Mouse (Mus musculus) inflammation-experienced regulatory T-cells, adult 6 months (primary cell): ENCODE data around the gene Rps17. TPM values are rescaled to one million over a fixed set of nuclear protein-coding genes. Genes with fewer than 3 reads are reported as not detected.

Source experiments
- ATAC-seq: one replicate; pipeline ENCODE4 v1.8.0; 2017
- polyA plus RNA-seq, 3 experiments: library from polyadenylated mRNA; unstranded; fragments of 100-300 nt; shearing (Covaris generic); gene quantifications; one replicate each; pipeline ENCODE4 v1.2.1; 2017

Rps17 gene
- polyA plus RNA-seq, 3 experiments from 2014 or later, result 985 to 1,426 (median 1,383) TPM

DNA sequence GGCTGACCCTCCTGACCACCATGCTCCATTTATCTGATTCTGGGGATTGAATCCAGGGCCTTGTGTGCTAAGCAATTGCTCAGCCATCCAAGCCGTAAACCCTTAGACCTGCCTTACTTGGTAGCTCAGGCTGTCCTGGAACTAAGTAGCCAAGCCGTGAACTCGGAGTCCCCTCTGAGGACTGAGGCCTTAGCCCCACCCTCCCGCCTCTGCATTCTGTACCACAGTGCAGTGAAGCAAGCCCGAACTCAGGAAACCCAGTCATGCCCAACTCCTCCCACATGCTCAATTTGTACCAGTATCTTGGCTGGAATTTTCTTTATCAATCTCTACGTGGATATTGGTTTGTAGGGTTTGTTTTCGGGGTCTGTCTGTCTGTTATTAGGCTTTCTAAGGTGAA, 13.2 kb downstream of the Rps17 start:
- ATAC-seq, result no peak

DNA sequence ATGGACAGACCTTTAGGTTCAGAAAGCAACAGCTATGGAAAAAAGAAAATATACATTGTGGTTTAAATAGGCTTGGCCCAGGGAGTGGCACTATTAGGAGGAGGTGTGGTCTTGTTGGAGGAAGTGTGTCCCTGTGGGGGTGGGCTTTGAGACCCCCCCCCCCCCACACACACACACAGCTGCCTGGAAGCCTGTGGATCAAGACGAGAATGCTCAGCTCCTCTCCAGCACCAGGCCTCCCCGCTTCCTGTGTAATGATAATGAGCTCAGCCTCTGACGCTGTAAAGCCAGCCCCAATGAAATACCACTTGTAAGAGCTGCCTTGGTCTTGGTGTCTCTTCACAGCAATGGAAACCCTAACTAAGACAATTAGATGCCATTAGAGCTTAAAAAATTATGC, 14.3 kb downstream of the Rps17 start:
- ATAC-seq, result no peak

DNA sequence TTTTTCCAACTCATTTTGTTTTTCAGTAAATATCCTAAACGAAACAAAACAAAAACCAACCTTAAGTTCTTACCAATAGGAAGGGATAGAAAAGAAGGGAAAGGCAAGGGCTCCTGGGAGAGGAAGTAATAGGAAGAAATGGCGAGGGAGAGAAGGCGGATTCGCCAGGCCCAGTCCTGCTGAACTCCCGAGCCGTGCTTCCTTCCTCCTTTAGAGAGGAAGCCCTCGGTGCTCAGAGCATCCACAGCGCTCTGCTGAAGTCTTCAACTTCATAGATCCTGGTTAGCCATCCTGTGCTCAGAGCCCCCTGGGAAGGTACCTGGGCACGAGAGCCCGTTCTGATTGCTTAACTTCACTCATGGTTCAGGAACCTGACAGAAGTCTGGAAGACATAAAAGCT, 17.4 kb downstream of the Rps17 start:
- ATAC-seq, result no peak

DNA sequence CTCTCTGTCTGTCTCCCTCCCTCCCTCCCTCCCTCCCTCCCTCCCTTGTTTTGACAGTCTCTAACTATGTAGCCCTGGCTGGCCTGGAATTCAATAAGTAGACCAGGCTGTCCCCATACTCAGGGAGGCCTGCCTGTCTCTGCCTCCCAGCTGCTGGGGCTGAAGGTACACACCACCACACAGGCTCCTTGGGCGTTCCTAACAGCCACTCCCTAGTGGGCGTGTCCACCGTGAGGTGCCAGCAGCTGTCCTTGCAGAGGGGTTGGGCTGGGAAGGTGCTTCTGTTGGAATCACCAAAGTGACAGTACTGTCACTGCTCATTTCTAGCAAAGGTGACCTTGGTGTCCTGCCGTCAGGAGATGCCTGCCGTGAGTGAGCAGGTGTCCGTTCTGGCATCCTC, 18.2 kb downstream of the Rps17 start:
- no peak for ATAC-seq

DNA sequence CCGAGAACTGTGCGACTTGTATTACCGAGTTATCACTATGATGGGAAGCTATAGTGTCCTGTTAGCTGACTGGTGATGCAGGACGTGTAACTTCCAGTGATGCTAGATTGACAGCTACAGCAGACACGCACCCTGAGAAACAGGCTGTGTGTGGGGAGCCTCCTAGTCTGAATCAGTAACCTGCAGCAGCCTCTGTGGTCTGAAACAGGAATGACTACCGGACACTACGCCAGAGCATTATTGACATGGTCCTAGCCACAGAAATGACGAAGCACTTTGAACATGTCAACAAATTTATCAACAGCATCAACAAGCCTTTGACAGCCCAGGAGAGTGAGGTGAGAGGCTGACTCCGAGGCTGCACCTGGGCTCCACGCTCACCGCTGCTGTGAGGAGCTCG, 19.0 kb downstream of the Rps17 start:
- ATAC-seq, result no peak

GRCm38 (mm10) chr7:81321776-81322175, 23.3 kb downstream of the Rps17 start:
- ATAC-seq, result no peak

GRCm38 (mm10) chr7:81319749-81320148, 25.3 kb downstream of the Rps17 start:
- no peak for ATAC-seq

DNA sequence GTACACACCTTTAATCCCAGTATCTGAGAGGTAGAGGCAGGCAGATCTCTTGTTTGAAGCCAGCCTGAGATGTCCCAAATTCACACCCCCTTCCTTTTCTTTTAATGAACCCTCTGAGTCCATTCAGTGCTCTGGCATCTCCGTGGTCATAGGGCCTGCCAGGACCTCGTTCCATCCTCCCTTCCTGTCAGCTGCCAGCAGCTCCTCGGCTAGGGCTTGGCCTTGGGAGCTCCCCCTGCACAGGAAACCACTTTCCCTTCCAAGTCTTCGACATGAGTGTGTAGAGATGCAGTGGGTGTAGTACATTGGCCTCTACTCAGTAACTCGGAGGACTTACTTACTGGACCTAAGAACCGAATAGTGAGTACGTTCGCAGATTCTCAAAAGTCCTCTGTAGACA, 29.5 kb downstream of the Rps17 start:
- no peak for ATAC-seq

GRCm38 (mm10) chr7:81311581-81311980, 33.5 kb downstream of the Rps17 start:
- ATAC-seq, result no peak

DNA sequence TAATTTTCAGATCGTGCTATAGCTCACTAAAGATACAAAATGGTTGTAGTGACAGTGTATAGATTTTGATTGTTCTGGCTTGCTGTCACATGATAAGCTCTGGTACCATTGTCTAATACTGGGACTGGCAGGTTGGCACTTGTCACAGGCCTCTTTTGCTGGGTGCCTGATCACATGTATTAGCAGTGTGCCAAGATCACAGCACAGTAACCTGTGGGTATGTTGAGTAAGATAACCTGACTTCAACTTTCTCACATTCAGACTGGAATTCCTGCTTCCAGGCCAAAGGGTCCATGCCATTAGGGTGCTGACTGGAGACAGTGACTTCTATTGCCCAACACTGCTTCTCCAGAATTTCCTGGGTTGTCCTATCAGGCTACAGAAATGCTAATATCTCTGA, 33.9 kb downstream of the Rps17 start:
- ATAC-seq, result no peak

DNA sequence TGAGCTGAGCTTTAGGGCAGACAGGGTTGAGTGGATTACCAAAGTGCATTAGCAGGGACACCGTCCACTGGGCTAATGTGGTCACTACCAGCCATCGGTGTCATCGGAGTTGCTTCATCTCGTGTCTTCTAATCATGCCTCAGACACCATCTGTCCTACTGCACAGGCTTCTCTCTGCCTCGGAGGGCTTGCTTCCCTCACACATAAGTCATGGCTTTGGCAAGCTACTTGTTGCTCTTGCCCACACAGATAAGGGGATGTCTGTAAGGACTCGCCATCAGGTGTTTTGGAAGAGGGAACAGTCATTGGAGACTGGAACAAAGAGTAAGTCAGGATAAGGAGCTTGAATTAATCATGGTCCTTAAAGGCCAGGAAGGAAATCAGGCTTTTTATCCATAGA, 35.8 kb downstream of the Rps17 start:
- ATAC-seq, result no peak

- ATAC-seq, result no peak
Observed at GRCm38 (mm10) chr7:81307735-81308134, 37.3 kb downstream of the Rps17 start.

DNA sequence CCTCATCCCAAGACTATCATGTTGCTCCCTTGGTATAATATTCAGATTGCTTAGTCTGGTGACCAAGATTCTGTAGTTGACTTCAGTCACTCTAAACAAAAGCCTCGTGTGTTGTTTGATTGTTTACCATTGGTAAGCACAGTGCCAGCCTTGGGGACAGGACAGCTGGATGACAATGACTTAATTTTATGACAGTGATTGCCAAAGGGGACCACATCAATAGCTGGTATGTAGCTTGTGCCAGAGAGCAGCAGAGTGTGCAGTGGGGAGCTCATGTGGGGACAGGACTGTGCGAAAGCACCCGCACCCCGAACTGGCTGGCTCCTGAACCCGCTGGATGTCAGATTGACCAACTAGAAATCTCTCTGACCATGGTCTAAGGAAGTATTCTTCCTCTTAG, 40.4 kb downstream of the Rps17 start:
- ATAC-seq, result no peak

DNA sequence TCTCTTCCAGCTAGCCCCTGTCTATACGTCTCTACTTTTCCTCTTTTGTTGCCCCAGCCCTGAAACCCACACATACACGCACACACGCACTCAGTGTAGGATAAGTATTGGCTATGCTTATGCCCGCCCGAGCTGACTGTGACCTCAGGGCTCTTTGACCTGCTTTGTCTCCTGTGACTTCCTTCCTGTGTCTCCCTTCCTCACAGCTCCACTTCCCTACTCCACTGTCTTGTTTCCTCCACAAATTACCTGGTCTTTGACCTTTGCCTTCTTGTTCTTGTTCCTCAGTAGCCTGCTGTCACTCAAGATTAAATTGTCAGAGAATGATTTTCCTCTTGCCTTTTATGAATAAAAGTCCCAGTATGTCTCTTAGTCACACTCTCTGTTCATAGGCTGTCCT, 41.0 kb downstream of the Rps17 start:
- no peak for ATAC-seq

DNA sequence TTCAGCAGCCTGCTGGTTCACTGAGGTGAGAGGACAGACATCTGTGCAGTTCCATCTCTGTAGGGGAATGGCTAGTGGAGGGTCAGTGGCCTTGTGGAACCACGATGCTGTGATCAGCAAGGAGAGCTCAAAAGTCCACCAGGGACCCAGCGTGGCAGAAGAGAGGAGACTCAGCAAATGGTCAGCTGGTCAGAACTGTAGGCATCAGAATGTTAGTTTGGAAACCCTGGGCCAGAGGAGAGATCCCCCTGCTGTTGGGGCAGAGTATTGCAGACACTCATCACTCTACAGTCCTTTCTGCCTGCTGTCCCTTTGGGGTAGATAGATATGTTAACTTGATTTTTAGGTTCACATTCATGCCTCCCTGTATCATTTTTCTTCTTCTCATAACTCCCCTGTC, 41.4 kb downstream of the Rps17 start:
- ATAC-seq, result no peak

DNA sequence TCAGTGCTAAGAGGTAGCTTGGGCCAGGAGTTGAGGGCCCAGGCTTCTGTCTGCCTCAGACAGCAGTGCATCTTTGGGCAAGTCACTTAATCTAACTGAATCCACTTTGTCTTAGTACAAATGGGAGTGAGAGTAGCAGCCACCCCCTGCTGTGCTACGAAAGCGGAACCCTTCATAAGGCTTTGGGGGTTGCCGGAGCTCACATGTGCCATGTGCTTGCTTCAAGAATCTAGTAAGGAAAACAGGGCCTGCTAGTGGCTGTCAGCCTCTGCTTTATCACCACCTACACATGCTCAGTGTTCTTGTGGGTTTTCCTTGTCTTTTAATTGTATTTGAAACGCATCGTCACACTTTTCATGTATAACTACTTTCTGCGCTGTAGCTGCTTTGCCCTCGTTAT, 43.7 kb downstream of the Rps17 start:
- ATAC-seq, result no peak

DNA sequence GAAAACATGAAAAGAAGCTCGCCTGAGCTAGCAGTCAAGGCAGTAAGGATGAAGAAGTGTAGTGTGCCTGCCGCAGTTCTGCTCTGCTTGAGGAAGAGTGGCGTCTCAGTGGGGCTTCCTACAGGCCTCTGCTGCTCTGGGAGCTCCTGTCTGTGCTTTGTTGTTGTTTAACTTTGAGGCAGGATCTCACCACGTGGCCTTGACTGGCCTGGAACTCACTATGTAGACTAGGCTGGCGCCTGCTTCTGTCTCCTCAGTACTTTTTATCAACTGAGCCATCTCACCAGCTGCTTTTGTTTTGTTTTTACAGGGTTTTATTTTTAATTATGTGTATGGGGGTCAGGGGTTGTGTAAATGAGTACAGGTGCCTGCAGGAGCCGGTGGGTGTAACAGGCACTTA, 46.8 kb downstream of the Rps17 start:
- no peak for ATAC-seq

DNA sequence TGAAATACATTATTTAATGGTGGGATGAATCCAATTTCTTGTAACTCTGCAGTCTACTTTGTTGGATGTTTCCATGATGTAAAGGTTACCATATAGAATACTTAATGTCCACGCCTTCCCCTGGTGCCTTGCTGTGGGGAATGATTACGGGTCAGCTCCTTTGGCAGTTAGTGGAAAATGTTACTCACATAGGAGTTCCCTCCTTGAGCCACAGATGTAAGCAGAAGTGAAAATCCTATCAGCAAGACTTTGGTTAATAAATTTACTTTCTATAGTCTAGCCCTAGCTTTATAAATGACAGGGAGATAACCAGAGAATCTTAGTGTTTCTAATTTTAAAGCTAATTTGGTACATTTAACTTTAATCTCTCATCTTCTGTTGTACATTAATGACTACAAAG, 49.9 kb downstream of the Rps17 start:
- ATAC-seq, result no peak

Other genes with a start within 250 kb of the Rps17 start
- not detected for gene Slc28a1, start 230.5 kb downstream of the Rps17 start, polyA plus RNA-seq
- gene Pde8a, start 131.7 kb downstream of the Rps17 start, polyA plus RNA-seq, result 1 to 10 TPM in 2 of 3 experiments, under 1 TPM in 1; 0.58 to 2.5 (median 1.8) TPM
- under 1 TPM in 1 of 3 experiments, not detected in 2; 0.30 TPM for gene Cpeb1, start 110.2 kb upstream of the Rps17 start, polyA plus RNA-seq
- gene Ap3b2, start 148.7 kb upstream of the Rps17 start, polyA plus RNA-seq, result not detected
- gene BC048679, start 153.0 kb upstream of the Rps17 start, polyA plus RNA-seq, result not detected
- 1 to 10 TPM; 2.5 to 5.3 (median 3.2) TPM for gene Fsd2, start 221.7 kb upstream of the Rps17 start, polyA plus RNA-seq
- 1 to 10 TPM; 3.4 to 8.1 (median 5.2) TPM for gene Whamm, start 226.0 kb upstream of the Rps17 start, polyA plus RNA-seq